Mouse (Mus musculus) small intestine, adult 2 months (tissue): ENCODE results near the gene Bckdhb.

Experiments
- CTCF ChIP-seq: fragments of 200-500 bp; IDR thresholded peaks from 2 replicates; pipeline ENCODE4 v1.5.1; 2012; ENCODE audit warnings: low read depth, mild to moderate bottlenecking, control low read depth, inconsistent platforms, low read length, moderate library complexity, mixed read lengths; ENCODE audit not compliant: insufficient replicate concordance, insufficient read length; ENCODE audit errors: extremely low read depth
- POLR2A ChIP-seq: fragments of 200-500 bp; IDR thresholded peaks from 2 replicates; pipeline ENCODE4 v1.6.1; 2012; ENCODE audit warnings: low read depth, mild to moderate bottlenecking, control low read depth, inconsistent platforms, low read length, moderate library complexity

DNA sequence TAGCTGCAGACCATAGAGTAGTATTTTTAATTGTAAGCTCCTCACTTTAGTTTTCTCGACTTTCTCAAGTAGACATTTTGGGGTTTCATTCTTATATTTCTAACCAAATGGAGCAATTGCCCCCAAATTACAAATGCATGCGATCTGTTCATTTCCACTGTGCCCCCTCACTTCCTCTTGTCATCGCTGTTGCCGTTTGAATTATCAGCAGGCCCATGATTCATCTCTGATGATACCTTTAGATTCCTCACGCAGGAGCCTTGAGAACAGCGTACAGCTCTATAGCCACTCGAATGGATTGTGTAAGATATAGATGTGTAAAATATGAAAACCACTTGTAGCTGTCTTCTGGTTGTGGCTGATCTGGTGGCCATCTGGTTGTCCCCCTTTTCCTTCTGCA, 183.6 kb downstream of the Bckdhb start:
- no peak for TF ChIP-seq CTCF
- TF ChIP-seq POLR2A: no peak
